Mouse (Mus musculus) midbrain, embryonic 15.5 days (tissue): ENCODE measurements at regions not wholly inside any gene's neighbourhood (a gene's known extent, or its start where the extent isn't known, plus 50 kb on each side); places are given as distances from the start of the nearest gene placed in this dataset.
A peak's percentile ranks its signal among the peaks of the same experiment; 100 is the strongest.

ENCODE experiments used
- ATAC-seq: fragments of 200-750 bp; cut with Nextera tagmentation; replicated peaks from 2 replicates; pipeline ENCODE4 v1.8.0; 2017; ENCODE audit warnings: moderate TSS enrichment
- H3K27ac ChIP-seq: fragments of 300-500 bp; sonication (generic); 2 replicates; pipeline ENCODE4 v1.5.1; 2015; ENCODE audit warnings: mild to moderate bottlenecking, inconsistent platforms
- H3K27me3 ChIP-seq: fragments of 300-500 bp; sonication (generic); replicated peaks from 2 replicates; pipeline ENCODE4 v1.6.1; 2015; ENCODE audit warnings: inconsistent platforms
- H3K36me3 ChIP-seq: fragments of 300-500 bp; sonication (generic); replicated peaks from 2 replicates; pipeline ENCODE4 v1.6.1; 2015; ENCODE audit warnings: inconsistent platforms
- H3K4me1 ChIP-seq: fragments of 300-500 bp; sonication (generic); 2 replicates; pipeline ENCODE4 v1.6.1; 2015; ENCODE audit warnings: inconsistent platforms
- H3K4me2 ChIP-seq: fragments of 300-500 bp; sonication (generic); 2 replicates; pipeline ENCODE4 v1.6.1; 2015; ENCODE audit warnings: inconsistent platforms, mild to moderate bottlenecking, moderate library complexity
- H3K4me3 ChIP-seq: fragments of 300-500 bp; sonication (generic); 2 replicates; pipeline ENCODE4 v1.5.1; 2015; ENCODE audit warnings: mild to moderate bottlenecking, inconsistent platforms
- H3K9ac ChIP-seq: fragments of 300-500 bp; sonication (generic); 2 replicates; pipeline ENCODE4 v1.6.1; 2015; ENCODE audit warnings: mild to moderate bottlenecking, inconsistent platforms
- H3K9me3 ChIP-seq: fragments of 300-500 bp; sonication (generic); 2 replicates; pipeline ENCODE4 v1.6.1; 2016; ENCODE audit warnings: inconsistent platforms
- WGBS: fragments of 180-500 bp; shearing (Covaris S2); methylation state at CpG from one replicate; pipeline ENCODE4 v1.1.7; 2015; ENCODE audit warnings: mixed read lengths; 5-methylcytosine and 5-hydroxymethylcytosine counted together

- Histone ChIP-seq H3K9ac (no peak overlapping the region), H3K4me3 (no peak overlapping the region), H3K27ac (no peak overlapping the region), H3K4me1 (no peaks in the 10 kb centered on the region), H3K27me3 (no peaks in the 10 kb centered on the region), H3K36me3 (no peaks in the 10 kb centered on the region), H3K9me3 (no peaks in the 10 kb centered on the region), H3K4me2 (no peak overlapping the region)
- 68% methylated on average over 4 of the region's 4 CpGs for WGBS
- no peak for ATAC-seq
Measured at GRCm38 (mm10) chr10:87432306-87432705, 61.2 kb downstream of the Ascl1 start.

GRCm38 (mm10) chr10:87419940-87420385 is 73.5 kb downstream of the Ascl1 start:
- ATAC-seq, result peak; percentile 84
- Histone ChIP-seq H3K27ac (peak overlapping the region; percentile 53), H3K4me3 (no peak overlapping the region), H3K9me3 (no peaks in the 10 kb centered on the region), H3K4me2 (peak overlapping the region; percentile 1), H3K27me3 (no peaks in the 10 kb centered on the region), H3K4me1 (peaks cover 17% of the 10 kb centered on the region), H3K9ac (no peak overlapping the region), H3K36me3 (no peaks in the 10 kb centered on the region)
- WGBS, result 4% methylated on average over 6 of the region's 6 CpGs

GRCm38 (mm10) chr10:87419245-87419939 is 74.1 kb downstream of the Ascl1 start:
- Histone ChIP-seq H3K27ac (peak overlapping the region; percentile 53), H3K4me3 (no peak overlapping the region), H3K36me3 (no peaks in the 10 kb centered on the region), H3K4me2 (peak overlapping the region; percentile 1; the same call in 1 of the 2 replicates), H3K27me3 (no peaks in the 10 kb centered on the region), H3K9me3 (no peaks in the 10 kb centered on the region), H3K4me1 (peaks cover 17% of the 10 kb centered on the region), H3K9ac (no peak overlapping the region)
- peak; percentile 81 for ATAC-seq
- WGBS, result 7% methylated on average over 7 of the region's 7 CpGs

- H3K9ac ChIP-seq, result no peak overlapping the region
- 50% methylated on average over 15 of the region's 15 CpGs for WGBS
- H3K27ac ChIP-seq, result no peak overlapping the region
- no peaks in the 10 kb centered on the region for H3K36me3 ChIP-seq
- H3K4me3 ChIP-seq, result no peak overlapping the region
- no peaks in the 10 kb centered on the region for H3K9me3 ChIP-seq
- no peak overlapping the region for H3K4me2 ChIP-seq
- no peak for ATAC-seq
- no peaks in the 10 kb centered on the region for H3K4me1 ChIP-seq
- no peaks in the 10 kb centered on the region for H3K27me3 ChIP-seq
Measured at GRCm38 (mm10) chr10:87394296-87394921, 99.1 kb downstream of the Ascl1 start.

GRCm38 (mm10) chr10:87389148-87389547 is 104.3 kb downstream of the Ascl1 start:
- no peak overlapping the region for H3K9ac ChIP-seq
- H3K27ac ChIP-seq, result no peak overlapping the region
- H3K4me1 ChIP-seq, result no peaks in the 10 kb centered on the region; the same call in 1 of the 2 replicates
- H3K27me3 ChIP-seq, result no peaks in the 10 kb centered on the region
- H3K9me3 ChIP-seq, result no peaks in the 10 kb centered on the region
- no peaks in the 10 kb centered on the region for H3K36me3 ChIP-seq
- no peak for ATAC-seq
- H3K4me3 ChIP-seq, result no peak overlapping the region
- WGBS, result 30% methylated on average over 2 of the region's 2 CpGs
- no peak overlapping the region for H3K4me2 ChIP-seq

- H3K27ac ChIP-seq, result no peak overlapping the region
- 95% methylated on average over 4 of the region's 4 CpGs for WGBS
- ATAC-seq, result no peak
- no peak overlapping the region for H3K4me3 ChIP-seq
- H3K27me3 ChIP-seq, result no peaks in the 10 kb centered on the region
- no peaks in the 10 kb centered on the region for H3K9me3 ChIP-seq
- H3K4me2 ChIP-seq, result no peak overlapping the region
- no peak overlapping the region for H3K9ac ChIP-seq
- no peaks in the 10 kb centered on the region; the same call in 1 of the 2 replicates for H3K4me1 ChIP-seq
- no peaks in the 10 kb centered on the region for H3K36me3 ChIP-seq
Measured at GRCm38 (mm10) chr10:87385276-87385675, 108.2 kb downstream of the Ascl1 start.

- Histone ChIP-seq H3K27ac (no peak overlapping the region), H3K4me1 (no peaks in the 10 kb centered on the region; the same call in 1 of the 2 replicates), H3K36me3 (no peaks in the 10 kb centered on the region), H3K4me3 (no peak overlapping the region), H3K9ac (no peak overlapping the region), H3K9me3 (no peaks in the 10 kb centered on the region), H3K4me2 (no peak overlapping the region), H3K27me3 (no peaks in the 10 kb centered on the region)
- ATAC-seq, result no peak
- 76% methylated on average over 9 of the region's 9 CpGs for WGBS
Measured at GRCm38 (mm10) chr10:87384606-87385206, 108.8 kb downstream of the Ascl1 start.

GRCm38 (mm10) chr10:87351400-87352172 is 141.9 kb downstream of the Ascl1 start:
- ATAC-seq, result peak; percentile 86
- H3K27ac ChIP-seq, result peak overlapping the region; percentile 59
- H3K36me3 ChIP-seq, result no peaks in the 10 kb centered on the region
- WGBS, result 16% methylated on average over 19 of the region's 19 CpGs
- peak overlapping the region; percentile 46 for H3K4me2 ChIP-seq
- H3K9me3 ChIP-seq, result no peaks in the 10 kb centered on the region
- peaks cover 15% of the 10 kb centered on the region for H3K4me1 ChIP-seq
- no peaks in the 10 kb centered on the region for H3K27me3 ChIP-seq
- H3K9ac ChIP-seq, result no peak overlapping the region
- peak overlapping the region; percentile 6; the same call in 1 of the 2 replicates for H3K4me3 ChIP-seq

GRCm38 (mm10) chr10:87351079-87351399 is 142.4 kb downstream of the Ascl1 start:
- H3K9ac ChIP-seq, result no peak overlapping the region
- WGBS, result 22% methylated on average over 8 of the region's 8 CpGs
- no peak; the same call in 1 of the 2 replicates for ATAC-seq

GRCm38 (mm10) chr10:87335176-87335575 is 158.3 kb downstream of the Ascl1 start:
- Histone ChIP-seq H3K36me3 (no peaks in the 10 kb centered on the region), H3K9me3 (0 out of 2 replicates have a peak, but pooled peaks cover 5% of the 10 kb centered on the region), H3K9ac (no peak overlapping the region), H3K4me2 (no peak overlapping the region), H3K27me3 (no peaks in the 10 kb centered on the region), H3K4me1 (peaks cover 9% of the 10 kb centered on the region), H3K4me3 (no peak overlapping the region), H3K27ac (no peak overlapping the region)
- WGBS, result 91% methylated on average over 3 of the region's 3 CpGs
- no peak for ATAC-seq

More at GRCm38 (mm10) chr10:87351079-87351399, 142.4 kb downstream of the Ascl1 start:
- peak overlapping the region; percentile 46 for H3K4me2 ChIP-seq
- H3K27me3 ChIP-seq, result no peaks in the 10 kb centered on the region
- no peaks in the 10 kb centered on the region for H3K9me3 ChIP-seq
- H3K4me1 ChIP-seq, result peaks cover 15% of the 10 kb centered on the region
- H3K36me3 ChIP-seq, result no peaks in the 10 kb centered on the region
- peak overlapping the region; percentile 59; the same call in 1 of the 2 replicates for H3K27ac ChIP-seq
- peak overlapping the region; percentile 6; the same call in 1 of the 2 replicates for H3K4me3 ChIP-seq

GRCm38 (mm10) chr10:87333311-87333710 is 160.1 kb downstream of the Ascl1 start:
- 25% methylated on average over 6 of the region's 6 CpGs for WGBS
- Histone ChIP-seq H3K9me3 (0 out of 2 replicates have a peak, but pooled peaks cover 5% of the 10 kb centered on the region), H3K36me3 (no peaks in the 10 kb centered on the region), H3K27ac (0 out of 2 replicates have a peak overlapping the region, but pooled peaks have one; percentile 42), H3K4me2 (no peak overlapping the region), H3K4me1 (peaks cover 9% of the 10 kb centered on the region), H3K4me3 (no peak overlapping the region), H3K27me3 (no peaks in the 10 kb centered on the region), H3K9ac (no peak overlapping the region)
- ATAC-seq, result no peak; the same call in 1 of the 2 replicates

GRCm38 (mm10) chr10:87329471-87329870 is 164.0 kb downstream of the Ascl1 start:
- WGBS, result 98% methylated on average over 2 of the region's 2 CpGs
- Histone ChIP-seq H3K36me3 (no peaks in the 10 kb centered on the region), H3K4me2 (no peak overlapping the region), H3K9me3 (no peaks in the 10 kb centered on the region), H3K27me3 (no peaks in the 10 kb centered on the region), H3K27ac (no peak overlapping the region), H3K4me1 (peaks cover 9% of the 10 kb centered on the region), H3K9ac (no peak overlapping the region), H3K4me3 (no peak overlapping the region)
- no peak for ATAC-seq
